Mouse (Mus musculus) stomach, embryonic 16.5 days (tissue): Measurements from ENCODE around the gene Gdpd5. TPM values are rescaled to one million over a fixed set of nuclear protein-coding genes. Genes with fewer than 3 reads are reported as not detected.
A peak's percentile ranks its signal among the peaks of the same experiment; 100 is the strongest.

Experiments
- ATAC-seq: fragments of 200-750 bp; cut with Nextera tagmentation; 2 replicates; pipeline ENCODE4 v1.8.0; 2017; ENCODE audit warnings: moderate number of reproducible peaks, moderate TSS enrichment; ENCODE audit not compliant: insufficient read depth, low FRiP score
- H3K27ac ChIP-seq: fragments of 300-500 bp; sonication (generic); 2 replicates; pipeline ENCODE4 v1.5.1; 2014; ENCODE audit warnings: low read length
- H3K27me3 ChIP-seq: fragments of 300-500 bp; sonication (generic); 2 replicates; pipeline ENCODE4 v1.6.1; 2014; ENCODE audit warnings: low read length, control low read depth, mixed read lengths; ENCODE audit not compliant: control insufficient read depth, insufficient read depth
- H3K36me3 ChIP-seq: fragments of 300-500 bp; sonication (generic); 2 replicates; pipeline ENCODE4 v1.6.1; 2014; ENCODE audit warnings: low read length; ENCODE audit not compliant: control insufficient read depth, insufficient read depth
- H3K4me1 ChIP-seq: fragments of 300-500 bp; sonication (generic); 2 replicates; pipeline ENCODE4 v1.6.1; 2014; ENCODE audit warnings: low read length, control low read depth, mixed read lengths; ENCODE audit not compliant: control insufficient read depth, insufficient read depth
- H3K4me2 ChIP-seq: fragments of 300-500 bp; sonication (generic); 2 replicates; pipeline ENCODE4 v1.6.1; 2014; ENCODE audit warnings: low read depth, low read length, mixed read lengths
- H3K4me3 ChIP-seq: fragments of 300-500 bp; sonication (generic); replicated peaks from 2 replicates; pipeline ENCODE4 v1.5.1; 2014; ENCODE audit warnings: mild to moderate bottlenecking, low read length
- H3K9ac ChIP-seq: fragments of 300-500 bp; sonication (generic); 2 replicates; pipeline ENCODE4 v1.6.1; 2014; ENCODE audit warnings: low read length
- H3K9me3 ChIP-seq: fragments of 300-500 bp; sonication (generic); replicated peaks from 2 replicates; pipeline ENCODE4 v1.6.1; 2016; ENCODE audit warnings: low read length, control low read depth; ENCODE audit not compliant: control insufficient read depth
- WGBS: fragments of 180-500 bp; shearing (Covaris S2); extraction: QIAGEN DNeasy Blood & Tissue Kit; methylation state at CpG from one replicate; pipeline ENCODE4 v1.1.7; 2014; 5-methylcytosine and 5-hydroxymethylcytosine counted together
- polyA plus RNA-seq: library from polyadenylated mRNA; unstranded; fragments of >200 nt; fragmentation: Nextera tagmentation; extraction: Ambion mirVana; gene quantifications from 2 replicates; pipeline ENCODE4 v1.2.1, GENCODE M21; 2015

Gene Gdpd5
- polyA plus RNA-seq = 17.1 and 19.6 TPM in 2 replicates

DNA sequence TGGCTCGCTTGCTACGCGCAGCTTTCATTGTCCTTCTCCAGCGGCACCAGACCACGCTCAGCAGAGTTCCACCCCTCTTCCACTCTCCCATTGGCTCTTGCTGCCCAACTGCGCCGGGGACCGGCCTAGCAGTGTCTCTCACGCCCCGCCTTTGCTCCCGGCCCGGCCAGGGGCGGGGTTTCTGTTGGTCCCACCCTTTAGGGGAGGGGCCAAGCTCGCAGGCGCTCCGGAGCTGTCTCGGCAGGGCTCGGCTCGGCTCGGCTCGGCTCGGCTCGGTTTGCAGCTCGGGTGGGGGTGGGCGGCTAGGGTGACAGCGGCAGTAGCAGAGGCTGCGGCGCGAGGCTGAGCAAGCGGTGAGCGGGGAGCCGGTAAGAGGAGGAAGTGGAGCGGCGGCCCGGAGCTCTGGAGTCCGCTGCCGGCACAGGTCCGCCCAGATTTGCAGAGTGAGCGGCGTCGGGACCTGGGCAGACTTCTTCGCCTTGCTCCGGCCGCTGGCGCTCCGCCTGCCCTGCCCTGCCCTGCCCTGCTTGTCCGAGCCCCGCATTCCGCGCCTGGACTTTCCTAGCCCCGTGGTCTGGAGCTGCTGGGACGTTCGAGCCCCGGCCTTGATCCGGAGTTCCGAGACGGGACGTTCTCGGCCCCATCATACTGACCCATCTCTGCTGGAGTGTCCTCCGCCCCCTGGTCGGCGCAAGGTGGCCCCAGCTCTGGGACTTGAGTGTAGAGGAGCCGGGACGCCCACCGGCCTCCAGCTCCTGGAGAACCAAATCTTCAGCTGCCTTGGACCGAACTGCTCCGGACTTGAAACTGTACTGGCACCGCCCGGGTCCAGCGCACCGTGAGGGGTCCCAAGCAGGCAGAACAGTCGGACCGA, at the start of gene Gdpd5:
TSS of gene Gdpd5 (plus strand) at position 201 of the 874 bp plus-strand sequence.
- ATAC-seq = peak; percentile 96
- H3K4me1 ChIP-seq = peaks cover 25% of the 10 kb centered on the region

DNA sequence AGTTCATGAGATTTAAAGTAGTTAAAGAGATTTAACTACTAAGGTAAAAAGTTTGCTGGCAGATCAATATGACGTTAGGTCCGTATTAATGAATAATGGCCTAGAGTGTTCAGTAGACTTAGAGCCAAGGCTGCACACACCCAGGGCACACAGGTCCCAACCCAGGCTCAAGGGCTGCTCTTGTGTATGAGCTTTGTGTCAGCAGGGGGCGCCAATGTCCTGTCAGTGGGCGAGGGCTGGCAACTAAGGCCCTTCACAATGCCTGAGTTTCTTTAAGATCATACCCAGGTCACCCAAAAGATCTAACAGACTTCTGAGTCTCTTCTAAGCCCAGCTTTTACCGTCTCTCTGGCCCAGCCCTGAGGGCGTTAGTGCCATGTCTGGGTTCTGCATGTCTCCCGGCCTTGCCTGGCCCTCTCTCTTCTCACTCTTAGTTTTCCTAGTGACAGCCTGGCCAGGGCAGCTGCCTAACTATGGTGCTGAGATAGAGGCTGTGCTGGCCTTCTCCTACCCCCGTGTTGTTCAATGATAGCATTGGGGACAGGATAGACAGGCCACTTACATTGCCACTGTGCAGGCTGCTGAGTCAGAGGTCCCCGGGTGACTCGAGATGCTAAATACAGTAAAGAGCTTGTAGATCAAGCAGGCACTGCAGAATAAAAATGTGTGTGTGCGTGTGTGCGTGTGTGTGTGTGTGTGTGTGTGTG, 48.3 kb upstream of the Gdpd5 start:
- Histone ChIP-seq H3K27me3 (no peaks in the 10 kb centered on the region), H3K9ac (no peak overlapping the region), H3K4me1 (no peaks in the 10 kb centered on the region), H3K4me2 (no peak overlapping the region), H3K36me3 (no peaks in the 10 kb centered on the region), H3K4me3 (no peak overlapping the region), H3K9me3 (no peaks in the 10 kb centered on the region), H3K27ac (no peak overlapping the region)
- WGBS = 39% methylated on average over 12 of the region's 12 CpGs
- ATAC-seq = peak; percentile 67; the same call in 1 of the 2 replicates

More for the DNA sequence above, at the start of gene Gdpd5:
- Histone ChIP-seq H3K27ac (peak within 1 kb of the TSS; percentile 92), H3K9ac (peak within 1 kb of the TSS; percentile 87), H3K4me2 (peak within 1 kb of the TSS; percentile 91), H3K27me3 (no peaks in the 10 kb centered on the region), H3K36me3 (no peaks in the 10 kb centered on the region), H3K9me3 (no peaks in the 10 kb centered on the region), H3K4me3 (peak within 1 kb of the TSS; percentile 73)
- under 1% methylated on average over 73 of the region's 73 CpGs for WGBS

DNA sequence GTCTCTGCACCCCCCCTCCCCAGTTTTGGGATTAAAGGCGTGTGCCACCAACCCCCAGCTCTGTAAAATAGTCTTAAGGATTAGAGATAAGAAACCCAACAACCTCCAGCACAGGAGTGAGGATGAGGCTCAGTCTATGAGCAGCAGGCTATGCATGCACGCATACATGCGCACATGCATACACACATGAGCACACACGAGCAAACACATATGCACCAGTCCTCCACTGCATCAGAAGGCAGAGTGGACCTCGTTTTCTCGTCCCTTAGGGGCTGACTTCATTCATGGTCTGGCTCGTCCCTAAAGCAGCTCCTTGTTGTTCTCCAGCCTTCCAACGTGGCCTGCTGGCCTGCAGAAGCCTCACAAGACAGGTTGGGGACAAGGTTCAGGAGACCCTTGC, 40.5 kb upstream of the Gdpd5 start:
- peaks cover 11% of the 10 kb centered on the region; the same call in 1 of the 2 replicates for H3K36me3 ChIP-seq
- no peak overlapping the region for H3K4me2 ChIP-seq
- H3K27ac ChIP-seq = no peak overlapping the region

DNA sequence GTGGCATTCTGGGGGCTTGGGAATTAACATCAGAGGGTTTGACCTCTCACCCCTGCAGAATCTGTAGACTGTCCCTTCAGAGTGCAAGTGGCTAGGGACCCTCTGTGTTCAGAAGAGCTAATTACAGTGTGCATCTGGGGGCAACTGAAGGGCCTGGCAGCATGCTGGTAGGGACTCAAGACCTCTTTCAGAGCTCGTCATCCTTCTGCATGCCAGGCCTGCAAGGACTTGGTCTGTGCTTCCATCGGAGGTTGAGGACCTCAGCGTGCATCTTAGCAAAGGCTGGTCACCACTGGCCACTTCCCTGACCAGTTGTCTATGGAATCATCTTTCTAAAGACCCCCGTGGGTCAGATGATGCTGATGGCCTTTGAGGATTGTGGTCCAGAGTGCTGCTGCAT, 37.6 kb upstream of the Gdpd5 start:
- no peak for ATAC-seq
- Histone ChIP-seq H3K27ac (no peak overlapping the region), H3K4me2 (no peak overlapping the region), H3K27me3 (no peaks in the 10 kb centered on the region), H3K36me3 (peaks cover 36% of the 10 kb centered on the region), H3K9me3 (no peaks in the 10 kb centered on the region), H3K9ac (no peak overlapping the region), H3K4me1 (no peaks in the 10 kb centered on the region), H3K4me3 (no peak overlapping the region)
- 82% methylated on average over 4 of the region's 4 CpGs for WGBS

More for the DNA sequence above, 40.5 kb upstream of the Gdpd5 start:
- WGBS = 75% methylated on average over 8 of the region's 8 CpGs
- H3K4me3 ChIP-seq = no peak overlapping the region
- H3K27me3 ChIP-seq = no peaks in the 10 kb centered on the region
- H3K9ac ChIP-seq = no peak overlapping the region
- H3K4me1 ChIP-seq = no peaks in the 10 kb centered on the region
- no peak for ATAC-seq
- no peaks in the 10 kb centered on the region for H3K9me3 ChIP-seq

DNA sequence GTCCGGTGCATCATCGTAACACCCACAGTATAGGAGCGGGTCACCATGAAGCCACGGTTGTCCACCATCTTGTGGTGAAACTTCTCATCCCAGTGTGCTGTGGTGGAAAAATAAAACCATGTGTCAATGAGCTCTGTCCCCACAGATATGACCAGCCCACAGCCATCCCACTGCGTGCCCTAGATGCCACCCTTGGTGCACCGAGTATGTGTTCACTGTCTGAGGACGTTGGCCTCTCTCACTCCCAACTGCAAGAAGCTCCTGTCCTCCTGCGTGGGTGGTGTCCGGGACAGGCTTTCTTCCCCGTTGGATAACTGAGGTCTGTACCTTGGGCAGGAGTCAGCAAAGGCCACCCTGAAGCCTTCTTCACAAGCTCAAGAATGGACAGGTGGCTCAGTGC, 33.9 kb upstream of the Gdpd5 start:
- ATAC-seq = no peak
- peaks cover 43% of the 10 kb centered on the region for H3K36me3 ChIP-seq
- H3K9me3 ChIP-seq = no peaks in the 10 kb centered on the region
- H3K27me3 ChIP-seq = no peaks in the 10 kb centered on the region
- no peak overlapping the region for H3K4me2 ChIP-seq
- peaks cover 9% of the 10 kb centered on the region; the same call in 1 of the 2 replicates for H3K4me1 ChIP-seq
- WGBS = 97% methylated on average over 10 of the region's 10 CpGs
- H3K9ac ChIP-seq = no peak overlapping the region
- no peak overlapping the region for H3K27ac ChIP-seq
- H3K4me3 ChIP-seq = no peak overlapping the region

DNA sequence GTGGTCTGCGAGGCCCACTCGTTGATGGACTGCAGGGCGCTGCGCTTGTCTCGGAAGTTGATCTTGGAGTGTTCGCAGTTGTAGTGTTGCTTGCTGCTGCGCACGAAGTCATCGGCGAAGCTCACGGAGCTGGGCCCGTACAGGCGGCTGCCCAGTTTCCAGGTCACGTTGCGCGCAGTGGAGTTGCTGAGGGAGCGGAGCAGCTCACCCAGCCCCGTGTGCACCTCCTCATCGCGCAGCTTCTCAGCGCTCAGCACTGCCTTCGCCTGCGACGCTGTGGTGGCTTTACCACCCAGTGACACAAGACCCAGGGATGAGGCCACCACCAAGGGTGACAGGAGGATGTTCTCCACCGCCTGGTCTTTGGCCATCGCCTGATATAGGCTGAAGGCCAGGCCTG, 32.3 kb upstream of the Gdpd5 start:
- peaks cover 13% of the 10 kb centered on the region; the same call in 1 of the 2 replicates for H3K4me1 ChIP-seq
- H3K36me3 ChIP-seq = peaks cover 43% of the 10 kb centered on the region
- ATAC-seq = no peak
- no peaks in the 10 kb centered on the region for H3K27me3 ChIP-seq
- WGBS = 93% methylated on average over 26 of the region's 26 CpGs
- no peaks in the 10 kb centered on the region for H3K9me3 ChIP-seq
- 0 out of 2 replicates have a peak overlapping the region, but pooled peaks have one; percentile 31 for H3K9ac ChIP-seq
- no peak overlapping the region for H3K27ac ChIP-seq
- H3K4me3 ChIP-seq = no peak overlapping the region
- no peak overlapping the region for H3K4me2 ChIP-seq

DNA sequence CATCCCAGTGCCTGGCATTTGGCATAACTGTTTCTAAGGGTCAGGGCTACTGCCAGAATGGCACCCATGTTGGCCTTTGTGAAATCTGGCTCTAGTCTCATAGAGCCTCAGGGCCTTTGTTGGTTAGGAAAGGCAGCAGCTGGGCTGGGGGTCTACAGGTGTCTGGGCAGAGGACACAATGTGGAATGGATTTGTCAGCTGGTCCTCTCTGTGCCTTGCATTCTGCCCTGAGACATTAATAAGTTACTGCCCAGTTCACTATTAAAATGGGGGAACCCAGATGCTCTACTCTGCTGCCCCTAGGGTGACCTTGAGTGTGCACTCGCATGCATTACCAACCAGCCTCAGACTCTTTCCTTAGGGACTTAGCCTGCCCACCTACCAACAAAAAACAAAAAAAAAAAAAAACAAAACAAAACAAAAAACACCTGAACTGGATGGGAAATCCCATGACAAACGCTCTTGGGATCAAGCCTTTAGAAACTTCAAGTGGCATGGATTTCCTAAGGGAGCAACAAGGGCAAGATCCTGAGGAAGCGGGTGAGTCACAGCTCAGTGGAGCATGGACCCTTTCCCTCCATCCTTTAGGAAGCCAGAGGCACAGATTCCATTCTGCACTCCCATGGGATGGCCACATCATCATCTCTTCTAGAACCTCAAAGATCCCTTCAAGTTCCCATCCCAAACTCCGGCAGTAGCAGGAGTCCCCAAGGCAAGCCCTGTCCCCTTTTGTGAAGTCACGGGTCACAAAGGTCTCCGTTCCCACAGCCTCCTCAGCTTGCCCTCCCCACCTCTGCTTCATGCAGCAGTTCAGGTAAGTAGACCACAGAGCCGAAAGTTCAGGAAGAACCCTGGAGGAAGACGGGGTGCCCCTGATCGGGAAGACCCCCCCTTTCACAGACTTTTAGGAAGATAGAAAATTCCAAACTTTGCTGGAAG, 31.2 kb upstream of the Gdpd5 start:
- WGBS = 58% methylated on average over 9 of the region's 9 CpGs
- peaks cover 39% of the 10 kb centered on the region for H3K36me3 ChIP-seq

DNA sequence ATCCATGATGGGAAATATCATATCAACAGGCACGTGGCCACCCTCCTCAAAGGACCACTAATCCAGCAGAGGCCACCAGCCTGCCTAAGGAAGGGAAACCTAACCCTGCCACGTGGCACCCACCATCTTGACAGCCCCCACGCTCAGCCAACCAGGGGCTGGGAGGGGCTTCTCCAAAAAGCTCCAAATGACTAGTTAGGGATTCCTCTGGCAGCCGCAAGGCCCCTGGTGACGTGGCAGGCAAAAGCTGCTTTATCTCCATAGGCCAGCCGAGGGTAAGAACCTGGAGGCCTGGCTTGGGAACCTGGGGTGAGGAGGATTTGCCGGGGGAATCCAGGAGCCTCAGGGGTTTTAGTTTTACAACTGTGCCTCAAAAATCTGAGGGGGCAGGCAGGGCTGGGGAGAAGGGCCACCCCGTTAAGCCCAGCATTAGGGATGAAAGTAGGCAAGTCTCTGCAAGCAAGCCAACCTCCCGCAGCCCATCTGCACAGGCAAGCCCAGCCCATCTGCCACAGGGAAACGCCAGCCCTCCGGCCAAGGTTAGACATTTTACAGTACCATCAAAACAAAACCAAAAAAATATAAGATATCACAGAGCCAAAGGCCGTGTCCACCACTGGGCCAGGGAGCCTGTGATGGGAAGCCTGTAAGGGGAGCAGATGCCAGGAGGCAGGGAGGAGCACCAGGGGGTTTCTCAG, 30.0 kb upstream of the Gdpd5 start:
- peak overlapping the region; percentile 94 for H3K27ac ChIP-seq
- no peaks in the 10 kb centered on the region for H3K27me3 ChIP-seq
- no peaks in the 10 kb centered on the region for H3K9me3 ChIP-seq
- WGBS = 13% methylated on average over 12 of the region's 12 CpGs
- peaks cover 28% of the 10 kb centered on the region for H3K36me3 ChIP-seq
- no peak for ATAC-seq
- peaks cover 32% of the 10 kb centered on the region for H3K4me1 ChIP-seq
- peak overlapping the region; percentile 75 for H3K4me3 ChIP-seq
- peak overlapping the region; percentile 75 for H3K9ac ChIP-seq
- peak overlapping the region; percentile 62 for H3K4me2 ChIP-seq

More for the DNA sequence above, 31.2 kb upstream of the Gdpd5 start:
- Histone ChIP-seq H3K9ac (peak overlapping the region; percentile 75), H3K9me3 (no peaks in the 10 kb centered on the region), H3K27me3 (no peaks in the 10 kb centered on the region), H3K4me1 (peaks cover 20% of the 10 kb centered on the region), H3K4me3 (peak overlapping the region; percentile 75), H3K27ac (peak overlapping the region; percentile 94), H3K4me2 (peak overlapping the region; percentile 62)
- no peak for ATAC-seq
